Mouse (Mus musculus) layer of hippocampus, adult 9-11 months (tissue): ENCODE data around the gene Gm39566.

Experiments used
- DNase-seq: peaks from one replicate; pipeline ENCODE4 v3.0.0; 2022

Gm39566 gene

DNA sequence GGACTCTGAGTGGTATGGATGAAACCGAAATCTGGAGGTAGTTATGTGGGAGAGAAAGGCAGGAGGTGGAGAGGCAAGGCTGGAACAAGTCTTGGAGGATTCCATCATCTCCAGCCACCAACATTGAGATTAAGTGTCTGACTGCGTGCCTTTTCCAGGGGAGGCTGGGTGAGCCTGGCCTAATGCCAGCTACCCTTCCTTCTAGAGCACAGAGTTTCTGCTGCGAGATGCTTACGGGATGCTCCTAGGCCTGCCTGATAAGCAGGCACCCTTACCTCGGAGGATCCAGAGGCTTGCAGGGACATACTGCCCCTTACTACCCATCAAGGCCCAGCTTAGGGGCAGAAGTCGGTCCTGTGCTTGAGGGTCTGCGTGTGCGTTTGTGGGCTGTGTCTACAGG is 18.5 kb upstream of the Gm39566 start:
- no peak for DNase-seq

GRCm38 (mm10) chr11:69828832-69829231 is 13.7 kb upstream of the Gm39566 start:
- DNase-seq = no peak

DNA sequence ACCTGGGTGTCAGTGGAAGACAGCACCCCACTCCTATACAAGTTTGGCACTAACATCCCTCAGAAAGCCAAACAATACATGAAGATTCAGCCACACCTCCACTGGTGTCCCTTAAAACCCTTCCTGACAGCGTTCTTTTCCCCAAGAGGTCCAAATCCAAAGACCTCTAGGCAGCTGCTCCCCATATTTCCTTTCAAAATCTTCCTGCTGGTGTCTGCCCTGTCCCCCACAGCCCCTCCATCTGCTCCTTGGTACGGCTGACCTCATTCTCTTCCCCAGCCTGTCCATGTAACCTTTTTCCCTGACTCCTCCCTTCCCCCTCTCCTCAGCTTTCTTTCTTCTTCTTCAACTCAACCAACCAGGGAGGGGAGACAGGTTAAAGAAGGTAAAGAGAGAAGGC is 8.4 kb upstream of the Gm39566 start:
- no peak for DNase-seq

DNA sequence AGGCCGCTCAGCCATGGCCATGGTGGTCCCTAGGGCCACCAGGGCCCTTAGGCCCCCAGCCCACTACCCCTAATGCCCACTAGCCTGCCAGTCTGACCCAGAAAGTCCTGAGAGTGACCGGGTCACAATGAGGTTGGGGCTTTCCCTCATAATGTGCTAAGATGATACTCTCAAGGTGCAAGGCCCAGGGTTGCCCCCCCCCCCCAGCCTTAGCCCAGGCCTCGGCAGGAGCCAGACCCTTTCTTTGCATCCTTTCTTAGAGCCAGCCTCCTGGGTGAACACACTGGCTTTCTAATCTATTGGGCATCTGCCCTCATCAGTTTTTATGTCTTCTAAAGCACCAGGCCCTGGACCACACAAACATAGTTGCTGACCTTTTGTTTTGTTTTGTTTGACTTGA is 7.0 kb upstream of the Gm39566 start, which contains the start of gene Spem1:
Gene Spem1 (minus strand): TSS at position 101 of the 400 bp plus-strand sequence.
- DNase-seq = no peak

- DNase-seq = no peak
These were observed 3.8 kb upstream of the Gm39566 start for GRCm38 (mm10) chr11:69818871-69819270.

- no peak for DNase-seq
These were observed 3.3 kb upstream of the Gm39566 start, which contains the start of gene Spem2 for GRCm38 (mm10) chr11:69818365-69818764. TSS of gene Spem2 (minus strand) at chr11:69818465.

GRCm38 (mm10) chr11:69816520-69816919 is 1.4 kb upstream of the Gm39566 start:
- DNase-seq = no peak

- no peak for DNase-seq
These were observed 4.8 kb downstream of the Gm39566 start for GRCm38 (mm10) chr11:69810280-69810679.

- no peak for DNase-seq
These were observed 7.5 kb downstream of the Gm39566 start for GRCm38 (mm10) chr11:69807641-69808040.

DNA sequence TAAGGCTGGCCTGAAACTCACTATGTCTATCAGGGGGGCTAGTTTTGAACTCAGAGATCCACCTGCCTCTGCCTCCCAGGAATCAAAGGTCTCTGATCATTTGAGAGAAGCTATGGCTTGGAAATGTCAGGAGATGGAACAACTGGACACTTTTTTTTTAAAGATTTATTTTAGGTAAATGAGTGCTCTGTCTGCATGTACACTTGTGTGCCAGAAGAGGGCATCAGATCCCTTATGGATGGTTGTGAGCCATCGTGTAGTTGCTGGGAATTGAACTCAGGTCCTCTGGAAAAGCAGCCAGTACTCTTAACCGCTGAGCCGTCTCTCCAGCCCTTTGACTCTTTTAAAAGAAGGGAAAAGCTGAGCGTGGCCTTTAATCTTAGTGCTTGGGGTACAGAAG is 8.7 kb downstream of the Gm39566 start:
- DNase-seq = no peak

DNA sequence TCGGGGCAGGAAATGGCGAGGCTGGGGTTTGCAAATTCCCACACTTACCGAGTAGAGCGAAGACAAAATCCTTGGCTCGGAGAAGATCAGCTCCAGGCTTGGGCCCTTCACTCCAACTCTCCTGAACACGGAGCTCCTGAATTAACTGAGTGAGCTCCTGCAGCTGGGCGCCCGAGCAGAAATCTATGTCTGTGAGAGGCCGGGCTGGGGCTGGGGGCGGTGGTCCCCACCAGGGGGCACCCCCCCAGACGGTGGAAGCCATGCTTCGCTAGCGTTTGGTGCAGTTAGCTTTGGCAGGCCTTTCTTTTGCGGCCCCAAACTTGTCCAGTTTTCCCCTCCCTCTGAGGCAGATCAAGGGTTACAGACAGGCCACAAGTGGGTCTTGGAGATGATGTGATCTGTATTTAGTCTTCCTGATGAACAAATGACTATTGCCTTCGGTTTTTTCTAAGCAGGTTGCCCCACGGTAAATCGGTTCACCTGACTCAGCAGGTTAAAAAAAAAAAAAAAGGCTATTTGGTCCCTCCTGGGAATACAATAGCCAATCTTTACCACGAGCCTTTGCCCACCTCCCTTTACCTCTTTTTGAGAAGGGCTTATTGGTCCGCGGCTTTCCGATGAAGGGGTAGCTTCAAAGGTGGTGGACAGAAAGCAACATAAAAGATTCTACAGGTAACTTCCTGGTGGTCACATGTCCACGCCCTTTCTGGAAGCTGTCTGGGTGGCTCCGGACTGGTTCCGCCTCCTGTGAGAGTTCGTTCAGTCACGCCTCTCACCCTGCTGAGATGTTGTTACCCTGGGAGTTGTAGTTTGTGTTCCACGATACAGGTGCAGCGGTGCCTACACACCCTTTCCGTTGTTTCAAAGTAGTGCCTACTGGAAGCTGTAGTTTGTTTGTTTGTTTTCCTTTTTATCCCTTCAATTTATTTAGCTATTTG is 9.9 kb downstream of the Gm39566 start, which contains the start of gene Tmem102:
Gene Tmem102 (minus strand): TSS at position 653 of the 938 bp plus-strand sequence.
- DNase-seq = no peak

GRCm38 (mm10) chr11:69804652-69804940 is 10.5 kb downstream of the Gm39566 start:
- no peak for DNase-seq

DNA sequence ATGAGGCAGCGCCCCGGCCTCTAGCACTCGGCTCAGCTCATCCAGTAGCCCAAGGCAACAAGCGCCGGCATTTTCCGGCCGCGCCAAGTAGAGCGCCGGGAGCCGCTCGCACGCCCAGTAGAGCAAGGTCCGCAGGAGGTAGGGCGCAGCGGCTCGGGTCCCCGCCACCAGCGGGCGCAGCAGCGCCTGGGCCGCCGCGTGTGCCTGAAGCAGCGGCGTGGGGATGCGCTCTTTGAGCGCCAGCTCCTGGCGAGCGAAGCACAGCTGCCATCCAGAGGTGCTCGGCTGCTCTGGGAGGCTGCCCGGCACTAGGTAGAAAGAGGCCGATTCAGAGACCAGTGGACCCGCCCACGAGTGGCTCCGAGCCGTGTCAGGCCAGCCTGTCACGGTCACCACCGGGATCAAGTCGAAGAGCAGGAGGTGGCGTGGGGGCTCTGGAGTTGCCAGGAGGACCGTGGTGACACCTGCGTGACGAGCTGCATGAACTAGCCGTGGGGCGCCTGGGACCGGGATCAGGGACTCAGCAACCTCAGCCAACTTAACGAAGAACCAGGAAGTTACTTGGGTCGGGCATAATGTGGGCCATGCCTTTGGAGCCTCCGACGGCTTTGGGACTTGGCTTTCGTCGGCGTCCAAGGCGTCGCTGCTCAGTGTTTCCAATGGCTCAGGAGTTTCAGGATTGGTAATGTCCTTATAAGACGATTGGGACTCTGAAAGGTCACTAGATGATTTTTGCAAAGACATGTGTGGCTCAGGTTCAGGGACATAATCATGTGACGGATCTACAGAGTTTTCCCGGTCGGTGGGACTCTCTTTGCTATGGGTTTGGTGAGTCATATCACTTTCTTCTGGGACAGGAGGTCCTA is 11.1 kb downstream of the Gm39566 start:
- peak; percentile 67 for DNase-seq

DNA sequence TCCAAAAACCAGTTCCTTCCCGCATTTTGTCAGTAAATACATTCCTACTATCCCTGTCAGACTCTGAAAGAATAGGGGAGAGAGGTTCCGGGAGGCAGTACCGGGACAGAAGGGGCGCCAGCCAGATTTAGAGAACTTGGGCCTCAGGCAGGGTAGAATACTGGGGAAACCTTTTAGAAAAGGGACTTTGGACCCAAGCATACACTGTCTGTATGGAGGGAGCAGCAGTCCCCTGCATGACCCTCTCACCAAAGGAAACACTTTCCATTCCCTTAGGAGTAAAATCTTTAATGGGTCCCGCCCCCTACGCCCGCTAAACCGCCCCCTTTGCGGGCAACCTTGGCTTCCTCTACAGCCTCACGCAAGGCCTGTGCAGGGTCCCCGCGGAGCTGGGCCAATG is 11.8 kb downstream of the Gm39566 start:
- DNase-seq = no peak

DNA sequence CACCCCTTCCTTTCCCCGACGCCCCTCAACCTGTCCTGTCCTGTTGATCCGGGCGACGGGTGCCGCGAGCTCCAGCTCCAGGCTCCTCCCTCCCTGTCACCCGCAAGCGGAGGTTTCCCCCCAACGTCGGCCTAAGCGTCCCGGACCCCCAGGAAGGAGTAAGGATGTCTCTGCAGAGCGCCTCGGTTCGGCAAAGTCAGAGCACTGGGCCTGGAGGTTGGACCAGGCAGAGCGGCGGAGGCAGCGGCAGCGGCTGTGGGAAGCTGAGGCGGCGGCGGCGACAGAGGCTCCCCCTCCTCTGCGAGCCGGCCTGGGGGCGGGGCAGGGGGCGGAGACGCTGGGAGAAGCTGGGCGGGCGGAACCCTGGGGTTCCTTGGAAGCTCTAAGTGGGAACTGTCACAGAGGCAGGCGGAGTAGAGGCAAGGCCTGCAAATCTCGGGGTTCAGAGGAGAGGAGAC is 12.4 kb downstream of the Gm39566 start:
- peak; percentile 74 for DNase-seq

DNA sequence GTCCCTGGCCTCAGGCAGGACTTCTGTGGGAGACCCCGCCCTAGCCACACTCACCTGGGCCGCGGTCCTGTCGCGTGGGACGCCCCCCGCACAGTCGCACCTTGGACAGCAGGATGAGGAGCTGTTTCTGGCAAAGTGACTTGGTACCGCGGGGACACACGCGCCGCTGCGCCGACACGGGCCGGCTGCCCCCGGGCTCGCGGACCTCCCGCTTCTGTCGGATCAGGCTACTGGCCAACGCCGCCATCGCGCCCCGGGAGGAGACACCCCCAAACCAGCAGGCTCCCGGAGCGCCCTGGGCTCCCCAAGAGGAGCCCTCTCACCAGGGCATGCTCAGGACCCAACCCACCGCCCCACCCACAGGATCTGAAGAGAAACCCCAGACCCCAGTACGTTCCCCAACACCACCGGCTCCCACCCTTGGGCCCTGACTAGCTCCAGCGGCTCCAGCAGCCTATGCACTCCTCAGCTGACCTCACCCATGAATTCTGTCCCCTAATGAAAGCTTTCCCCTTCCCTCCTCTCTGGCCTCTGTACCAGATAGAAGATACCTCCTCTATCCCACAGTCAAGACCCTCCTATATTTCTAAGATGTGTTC is 13.6 kb downstream of the Gm39566 start, which contains the start of gene Fgf11:
Gene Fgf11 (minus strand): TSS at position 479 of the 599 bp plus-strand sequence.
- DNase-seq = no peak

GRCm38 (mm10) chr11:69800392-69801197 is 14.5 kb downstream of the Gm39566 start:
- peak; percentile 51 for DNase-seq

- DNase-seq = no peak
These were observed 15.0 kb downstream of the Gm39566 start for GRCm38 (mm10) chr11:69800138-69800391.

- no peak for DNase-seq
These were observed 15.5 kb downstream of the Gm39566 start for GRCm38 (mm10) chr11:69799394-69800137.

GRCm38 (mm10) chr11:69797924-69798323 is 17.2 kb downstream of the Gm39566 start:
- no peak for DNase-seq

GRCm38 (mm10) chr11:69795983-69796435 is 19.1 kb downstream of the Gm39566 start:
- no peak for DNase-seq
